Mouse (Mus musculus): Measurements from ENCODE around the gene Gbp8.
A peak's percentile ranks its signal among the peaks of the same experiment; 100 is the strongest.
"Not testable (repeated sequence)": the region's sequence is repeated elsewhere in the genome, so short reads cannot be mapped to it uniquely, and the experiment has no call there.

The Gbp8 gene

GRCm38 (mm10) chr5:105139409-105140088 lies at the start of gene Gbp8, which contains the start of the genes Gbp9 and Gbp4:
Gene Gbp8 (minus strand): TSS chr5:105139540.
Gene Gbp9 (minus strand): TSS chr5:105139539.
Gene Gbp4 (minus strand): TSS chr5:105139586.
- DNase-seq (ENCODE audit: low spot score): not testable (repeated sequence)

- no peak for DNase-seq (ENCODE audit: low spot score)
Measured at GRCm38 (mm10) chr5:105181446-105181845, 42.1 kb upstream of the Gbp8 start.

- DNase-seq (ENCODE audit: low spot score): no peak
Measured at GRCm38 (mm10) chr5:105156582-105156981, 17.2 kb upstream of the Gbp8 start.

GRCm38 (mm10) chr5:105154049-105154448 lies 14.7 kb upstream of the Gbp8 start:
- DNase-seq (ENCODE audit: low spot score): no peak

GRCm38 (mm10) chr5:105148062-105148461 lies 8.7 kb upstream of the Gbp8 start:
- DNase-seq (ENCODE audit: low spot score): not testable (repeated sequence)

GRCm38 (mm10) chr5:105146447-105146846 lies 7.1 kb upstream of the Gbp8 start:
- no peak for DNase-seq (ENCODE audit: low spot score)

- DNase-seq (ENCODE audit: low spot score): not testable (repeated sequence)
Measured at GRCm38 (mm10) chr5:105145731-105146130, 6.4 kb upstream of the Gbp8 start.

GRCm38 (mm10) chr5:105140089-105140810 lies 910 bp upstream of the Gbp8 start:
- not testable (repeated sequence) for DNase-seq (ENCODE audit: low spot score)

- DNase-seq (ENCODE audit: low spot score): no peak
Measured at GRCm38 (mm10) chr5:105138906-105139305, 434 bp downstream of the Gbp8 start.

GRCm38 (mm10) chr5:105136706-105137304 lies 2.5 kb downstream of the Gbp8 start:
- DNase-seq (ENCODE audit: low spot score): not testable (repeated sequence)

GRCm38 (mm10) chr5:105121731-105122130 lies 17.6 kb downstream of the Gbp8 start:
- not testable (repeated sequence) for DNase-seq (ENCODE audit: low spot score)

GRCm38 (mm10) chr5:105115740-105116139 lies 23.6 kb downstream of the Gbp8 start:
- DNase-seq (ENCODE audit: low spot score): no peak

- no peak for DNase-seq (ENCODE audit: low spot score)
Measured at GRCm38 (mm10) chr5:105114696-105115095, 24.6 kb downstream of the Gbp8 start.

- DNase-seq (ENCODE audit: low spot score): no peak
Measured at GRCm38 (mm10) chr5:105113656-105114055, 25.7 kb downstream of the Gbp8 start.

- DNase-seq (ENCODE audit: low spot score): peak; percentile 49
Measured at GRCm38 (mm10) chr5:105110271-105110852, 29.0 kb downstream of the Gbp8 start.

GRCm38 (mm10) chr5:105109775-105110174 lies 29.6 kb downstream of the Gbp8 start:
- DNase-seq (ENCODE audit: low spot score): peak; percentile 12

GRCm38 (mm10) chr5:105105689-105106088 lies 33.7 kb downstream of the Gbp8 start:
- DNase-seq (ENCODE audit: low spot score): not testable (repeated sequence)

GRCm38 (mm10) chr5:105081900-105082299 lies 57.4 kb downstream of the Gbp8 start:
- no peak for DNase-seq (ENCODE audit: low spot score)

- DNase-seq (ENCODE audit: low spot score): not testable (repeated sequence)
Measured at GRCm38 (mm10) chr5:105068356-105068755, 71.0 kb downstream of the Gbp8 start.

GRCm38 (mm10) chr5:105064443-105064842 lies 74.9 kb downstream of the Gbp8 start:
- DNase-seq (ENCODE audit: low spot score): not testable (repeated sequence)

- DNase-seq (ENCODE audit: low spot score): no peak
Measured at GRCm38 (mm10) chr5:105063321-105063720, 76.0 kb downstream of the Gbp8 start.

GRCm38 (mm10) chr5:105062403-105062802 lies 76.9 kb downstream of the Gbp8 start:
- not testable (repeated sequence) for DNase-seq (ENCODE audit: low spot score)

Data from ovary, postnatal 14 days (tissue).